Mouse (Mus musculus): ENCODE data around the gene 1700049E17Rik2. TPM values are rescaled to one million over a fixed set of nuclear protein-coding genes. Genes with fewer than 3 reads are reported as not detected.
"Not testable (repeated sequence)": the region's sequence is repeated elsewhere in the genome, so short reads cannot be mapped to it uniquely, and the experiment has no call there.

The 1700049E17Rik2 gene
- total RNA-seq (2021), result not detected
- long read RNA-seq, experiment 1, result 0 reads
- long read RNA-seq, experiment 2, result 0 reads

DNA sequence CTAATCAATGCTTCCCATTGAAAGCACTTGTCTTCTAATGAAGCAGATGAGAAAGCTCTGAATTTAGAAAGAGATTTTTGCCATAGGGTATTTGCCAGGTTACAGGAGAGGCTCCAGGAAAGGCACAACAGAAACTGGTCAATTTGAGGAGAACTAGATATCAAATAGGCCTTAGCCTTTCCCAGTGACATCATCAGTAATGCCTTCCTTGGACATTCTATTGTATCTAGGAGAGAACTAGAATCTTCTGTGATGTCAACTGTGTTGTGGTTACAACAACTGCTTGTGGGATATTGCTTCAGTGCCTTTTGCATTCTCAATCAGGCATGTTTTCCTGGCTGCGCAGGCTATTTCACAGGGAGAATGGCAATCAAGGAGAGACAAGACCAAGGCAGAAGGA lies at the start of gene 1700049E17Rik2:
Gene 1700049E17Rik2 (plus strand): TSS at position 301 of the 400 bp plus-strand sequence.
- DNase-seq, result not testable (repeated sequence)

DNA sequence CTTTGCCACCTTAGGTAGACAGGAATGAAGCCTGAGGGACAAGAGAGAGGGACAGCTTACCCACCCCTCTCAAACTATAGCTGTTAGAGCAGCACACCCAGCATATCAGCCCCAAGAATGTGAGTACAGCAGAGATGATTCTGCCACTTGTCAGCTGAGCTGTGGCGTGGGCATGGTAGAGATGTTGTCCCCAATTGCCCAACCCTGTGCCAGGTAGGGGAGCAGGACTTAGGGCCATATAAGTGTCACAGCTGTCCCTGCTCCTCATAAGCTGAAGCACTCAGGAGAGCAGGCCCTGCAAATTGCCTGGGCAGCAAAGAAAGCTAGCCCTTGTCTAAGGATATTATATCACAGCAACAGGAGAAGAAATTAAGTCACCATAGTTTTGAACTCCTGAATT lies 48.3 kb upstream of the 1700049E17Rik2 start:
- not testable (repeated sequence) for DNase-seq

DNA sequence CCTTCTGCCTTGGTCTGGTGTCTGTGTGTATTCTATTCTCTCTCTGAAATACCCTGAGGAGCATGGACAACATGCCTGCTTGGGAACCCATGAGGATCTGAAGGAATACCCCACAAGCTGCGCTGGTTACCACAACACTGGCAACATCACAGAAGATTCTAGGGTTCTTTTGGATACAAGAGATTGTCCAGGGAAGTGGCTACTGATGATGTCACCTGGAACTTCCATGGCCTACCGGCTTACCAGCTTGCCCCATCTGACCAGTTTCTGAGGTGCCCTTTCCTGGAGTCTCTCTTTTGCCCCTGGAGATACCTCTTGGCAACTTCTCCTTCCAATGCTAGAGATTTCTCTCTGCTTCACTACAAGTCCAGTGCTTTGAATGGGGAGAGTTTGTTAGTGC lies 17.5 kb upstream of the 1700049E17Rik2 start, which contains the start of gene Gm7970:
Gene Gm7970 (minus strand): TSS at position 101 of the 400 bp plus-strand sequence.
- not testable (repeated sequence) for DNase-seq

GRCm38 (mm10) chr14:41586346-41586745 lies 13.3 kb downstream of the 1700049E17Rik2 start:
- DNase-seq, result not testable (repeated sequence)

- DNase-seq, result not testable (repeated sequence)
These were observed 27.9 kb downstream of the 1700049E17Rik2 start for GRCm38 (mm10) chr14:41600935-41601334.

DNA sequence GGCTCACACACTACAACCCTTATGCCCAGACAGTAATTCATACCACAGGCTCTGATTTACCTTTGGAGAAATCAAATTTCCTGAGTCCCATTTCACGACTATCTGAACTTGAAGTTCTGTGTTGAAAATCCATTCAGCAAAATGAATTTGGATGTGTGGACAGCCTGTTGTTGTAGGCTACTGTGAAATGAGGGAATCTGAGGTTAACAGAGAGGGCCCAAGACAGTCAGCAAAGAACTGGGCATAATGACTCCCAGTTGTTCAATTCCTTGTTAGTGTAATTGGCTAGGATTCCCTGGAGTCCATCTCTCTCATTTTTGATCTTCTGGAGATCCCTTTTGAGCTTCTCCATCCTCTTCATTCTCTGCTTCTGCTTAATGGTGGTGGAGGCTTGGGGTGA lies 37.7 kb downstream of the 1700049E17Rik2 start:
- not testable (repeated sequence) for DNase-seq

DNA sequence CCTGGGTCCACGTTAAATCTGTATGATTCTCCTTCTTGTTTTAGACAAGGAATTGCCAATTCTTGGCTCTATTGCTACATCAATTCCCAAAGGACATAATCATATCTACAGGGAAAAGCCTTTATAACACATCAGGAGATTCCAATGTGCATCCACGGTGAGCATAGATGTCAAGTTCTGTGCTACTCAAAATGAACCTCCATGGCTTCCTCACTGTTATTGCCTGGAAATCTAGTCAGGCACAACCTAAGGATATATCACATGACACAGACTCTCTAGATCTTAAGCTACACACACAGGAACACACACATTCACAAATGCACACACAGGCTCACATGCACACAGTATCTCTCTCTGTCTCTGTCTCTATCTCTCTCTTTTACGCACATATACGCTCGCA lies 49.5 kb downstream of the 1700049E17Rik2 start:
- DNase-seq, result not testable (repeated sequence)

GRCm38 (mm10) chr14:41624512-41624911 lies 51.5 kb downstream of the 1700049E17Rik2 start, which contains the start of gene Gm3072:
Gene Gm3072 (minus strand): TSS chr14:41624612.
- not testable (repeated sequence) for DNase-seq

DNA sequence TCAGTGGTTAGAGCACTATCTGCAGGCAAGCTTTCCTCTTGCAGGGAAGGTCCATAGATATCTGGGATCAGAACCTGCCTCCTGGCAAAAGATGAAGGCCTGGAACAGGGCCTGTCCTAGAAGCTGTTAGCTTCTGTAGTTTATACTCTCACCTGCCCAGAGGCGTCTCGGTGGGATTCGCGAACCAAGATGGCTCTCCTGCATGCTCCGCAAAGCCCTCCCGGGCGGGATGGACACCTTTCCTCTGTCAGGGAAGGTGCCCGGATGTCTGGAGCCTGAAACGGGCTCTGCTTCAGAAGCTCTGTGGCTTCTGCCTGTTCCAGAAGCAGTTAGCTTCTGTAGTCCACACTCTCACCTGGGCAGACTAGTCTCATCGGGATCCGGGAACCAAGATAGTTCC lies 57.1 kb downstream of the 1700049E17Rik2 start:
- not testable (repeated sequence) for DNase-seq

Other genes with a start within 250 kb of the 1700049E17Rik2 start
- not detected for gene Gm5798, start 224.6 kb upstream of the 1700049E17Rik2 start, total RNA-seq (2021)
- gene Gm7945, start 186.8 kb upstream of the 1700049E17Rik2 start, total RNA-seq (2021), result not detected
- not detected for gene Gm6482, start 164.9 kb upstream of the 1700049E17Rik2 start, total RNA-seq (2021)
- not detected for gene Gm7954, start 119.7 kb upstream of the 1700049E17Rik2 start, total RNA-seq (2021)
- gene Gm3486, start 83.7 kb upstream of the 1700049E17Rik2 start, total RNA-seq (2021), result not detected
- gene Gm7970, start 17.6 kb upstream of the 1700049E17Rik2 start, total RNA-seq (2021), result not detected
- not detected for gene Gm3072, start 51.4 kb downstream of the 1700049E17Rik2 start, total RNA-seq (2021)
- not detected for gene Gm3676, start 73.3 kb downstream of the 1700049E17Rik2 start, total RNA-seq (2021)
- gene Gm8068, start 128.7 kb downstream of the 1700049E17Rik2 start, total RNA-seq (2021), result not detected
- gene Gm7929, start 177.4 kb downstream of the 1700049E17Rik2 start, total RNA-seq (2021), result not detected
- gene Gm47189, start 199.2 kb downstream of the 1700049E17Rik2 start, total RNA-seq (2021), result not detected